In genomic region chr8:116133084-116133483, GRCm38 (mm10) we compare ENCODE assay signal across 21 mouse cellular contexts.
A peak's percentile ranks its signal among the peaks of the same experiment; 100 is the strongest.
DNase-seq lines count a peak whose midpoint lies in the region; ATAC-seq and TF ChIP-seq lines count a peak whose summit lies in the region.
"Had no signal": no experiment of that assay in that cellular context is flagged by ENCODE, and none has a peak within 500 bp of the region (broad histone marks: within the 10 kb centered on the region; RNA-seq: fewer than 3 reads in every experiment).

No protein-coding gene starts in this region.

- peaks cover 13% of the 10 kb centered on the region for H3K4me1 ChIP-seq in lung, embryonic 14.5 days (ENCODE audit: insufficient read depth)
- peaks cover 30% of the 10 kb centered on the region for H3K4me1 ChIP-seq in lung, embryonic 15.5 days
- no peaks in the 10 kb centered on the region; the same call in 1 of the 2 replicates for H3K4me1 ChIP-seq in lung, postnatal 0 days (ENCODE audit: insufficient read depth, low read depth, low read length)
- peaks cover 14% of the 10 kb centered on the region for H3K4me1 ChIP-seq in lung, embryonic 16.5 days (replicated peaks; ENCODE audit: control insufficient read depth, insufficient read depth, low read length)

- peak overlapping the region; percentile 71 for H3K27ac ChIP-seq in lung, embryonic 14.5 days (ENCODE audit: low read depth)
- H3K27ac ChIP-seq in lung, embryonic 15.5 days = peak overlapping the region; percentile 66
- H3K27ac ChIP-seq in lung, postnatal 0 days (ENCODE audit: low read length) = no peak overlapping the region
- peak overlapping the region; percentile 48; the same call in 1 of the 2 replicates for H3K27ac ChIP-seq in lung, embryonic 16.5 days (ENCODE audit: low read length)

- no peaks in the 10 kb centered on the region for H3K9me3 ChIP-seq in lung, embryonic 14.5 days (ENCODE audit: low read depth, low read length)
- H3K9me3 ChIP-seq in lung, embryonic 15.5 days = no peaks in the 10 kb centered on the region
- H3K9me3 ChIP-seq in lung, postnatal 0 days (ENCODE audit: low read length) = no peaks in the 10 kb centered on the region
- no peaks in the 10 kb centered on the region for H3K9me3 ChIP-seq in lung, embryonic 16.5 days (ENCODE audit: control insufficient read depth, low read length)

- no peak for TF ChIP-seq EP300 in lung, postnatal 0 days (IDR thresholded peaks at IDR 0.05)

- H3K36me3 ChIP-seq in lung, embryonic 14.5 days (ENCODE audit: insufficient read depth) = no peaks in the 10 kb centered on the region
- H3K36me3 ChIP-seq in lung, embryonic 15.5 days = no peaks in the 10 kb centered on the region
- H3K36me3 ChIP-seq in lung, postnatal 0 days (ENCODE audit: insufficient read depth, low read length) = no peaks in the 10 kb centered on the region
- H3K36me3 ChIP-seq in lung, embryonic 16.5 days (ENCODE audit: control insufficient read depth, insufficient read depth, low read length) = no peaks in the 10 kb centered on the region
- H3K36me3 ChIP-seq: G1E had no signal

- WGBS in lung, embryonic 14.5 days = 40% methylated on average over 3 of the region's 3 CpGs
- 51% methylated on average over 3 of the region's 3 CpGs for WGBS in lung, embryonic 15.5 days
- WGBS in lung, postnatal 0 days = 51% methylated on average over 3 of the region's 3 CpGs
- 51% methylated on average over 3 of the region's 3 CpGs for WGBS in lung, embryonic 16.5 days

- no peak overlapping the region for H3K4me3 ChIP-seq in lung, embryonic 14.5 days (ENCODE audit: low read depth, low read length)
- no peak overlapping the region for H3K4me3 ChIP-seq in lung, embryonic 15.5 days
- H3K4me3 ChIP-seq in lung, postnatal 0 days (ENCODE audit: low read depth, low read length) = no peak overlapping the region
- H3K4me3 ChIP-seq in lung, embryonic 16.5 days (ENCODE audit: low read length) = no peak overlapping the region

- DNase-seq in lung, embryonic 14.5 days = peak; percentile 79
- DNase-seq in lung, adult 18-20 months = no peak
- no peak for DNase-seq in lung, postnatal 0 days (ENCODE audit: low spot score)
- DNase-seq in lung, postnatal 14 days = no peak
- peak; percentile 17 for DNase-seq in lung, postnatal 10 days
- DNase-seq in lung, postnatal 36 days = no peak
- DNase-seq: adrenal gland, adult 2 months; adrenal gland, adult 8-10 months; adrenal gland, postnatal 10 days; adrenal gland, postnatal 14 days; adrenal gland, postnatal 25 days; adrenal gland, postnatal 36 days; B cell, adult 2 months; cerebellum, adult 11 months; cerebellum, adult 11-12 months had no signal

- H3K4me2 ChIP-seq in lung, embryonic 14.5 days = no peak overlapping the region
- H3K4me2 ChIP-seq in lung, embryonic 15.5 days = no peak overlapping the region
- H3K4me2 ChIP-seq in lung, postnatal 0 days (replicated peaks; ENCODE audit: low read depth, low read length) = no peak overlapping the region
- no peak overlapping the region for H3K4me2 ChIP-seq in lung, embryonic 16.5 days (ENCODE audit: low read depth, low read length)

- H3K27me3 ChIP-seq in lung, embryonic 14.5 days (ENCODE audit: insufficient read depth, low read length) = no peaks in the 10 kb centered on the region
- no peaks in the 10 kb centered on the region for H3K27me3 ChIP-seq in lung, embryonic 15.5 days
- no peaks in the 10 kb centered on the region for H3K27me3 ChIP-seq in lung, postnatal 0 days (replicated peaks; ENCODE audit: insufficient read depth, low read length)
- H3K27me3 ChIP-seq in lung, embryonic 16.5 days (ENCODE audit: control insufficient read depth, insufficient read depth, low read depth, low read length) = no peaks in the 10 kb centered on the region
- H3K27me3 ChIP-seq: Patski had no signal

- H3K9ac ChIP-seq in lung, embryonic 14.5 days = no peak overlapping the region
- H3K9ac ChIP-seq in lung, embryonic 15.5 days = no peak overlapping the region
- H3K9ac ChIP-seq in lung, postnatal 0 days (replicated peaks; ENCODE audit: low read depth) = no peak overlapping the region
- no peak overlapping the region for H3K9ac ChIP-seq in lung, embryonic 16.5 days (ENCODE audit: low read length)

- TF ChIP-seq CTCF in lung, embryonic 14.5 days (IDR thresholded peaks at IDR 0.05; ENCODE audit: low read depth) = no peak
- TF ChIP-seq CTCF in lung, postnatal 0 days (IDR thresholded peaks at IDR 0.05) = no peak

- peak; percentile 54; the same call in 1 of the 2 replicates for ATAC-seq in lung, embryonic 14.5 days (ENCODE audit: insufficient read depth)
- peak; percentile 55; the same call in 1 of the 2 replicates for ATAC-seq in lung, embryonic 15.5 days (ENCODE audit: borderline replicate concordance, extremely low read depth, low FRiP score, low TSS enrichment)
- no peak for ATAC-seq in lung, postnatal 0 days
- peak; percentile 50 for ATAC-seq in lung, embryonic 16.5 days (ENCODE audit: low read depth)
- ATAC-seq: activated CD4-positive, CD25-positive, alpha-beta regulatory T cell, adult 4 months; CD4-positive, CD25-positive, alpha-beta regulatory T cell, adult 4 months; Patski had no signal

Comparison
In these comparisons a context has a peak if more than half of its experiments do, and no peak if none do; other contexts are left out.
1. DNase-seq: peak in lung, embryonic 14.5 days (single experiment) and lung, postnatal 10 days (single experiment); none in lung, adult 18-20 months (0 of 2), lung, postnatal 0 days (single experiment), lung, postnatal 14 days (single experiment) and lung, postnatal 36 days (single experiment).